Mouse (Mus musculus): ENCODE measurements around the gene Ttll12.

DNA sequence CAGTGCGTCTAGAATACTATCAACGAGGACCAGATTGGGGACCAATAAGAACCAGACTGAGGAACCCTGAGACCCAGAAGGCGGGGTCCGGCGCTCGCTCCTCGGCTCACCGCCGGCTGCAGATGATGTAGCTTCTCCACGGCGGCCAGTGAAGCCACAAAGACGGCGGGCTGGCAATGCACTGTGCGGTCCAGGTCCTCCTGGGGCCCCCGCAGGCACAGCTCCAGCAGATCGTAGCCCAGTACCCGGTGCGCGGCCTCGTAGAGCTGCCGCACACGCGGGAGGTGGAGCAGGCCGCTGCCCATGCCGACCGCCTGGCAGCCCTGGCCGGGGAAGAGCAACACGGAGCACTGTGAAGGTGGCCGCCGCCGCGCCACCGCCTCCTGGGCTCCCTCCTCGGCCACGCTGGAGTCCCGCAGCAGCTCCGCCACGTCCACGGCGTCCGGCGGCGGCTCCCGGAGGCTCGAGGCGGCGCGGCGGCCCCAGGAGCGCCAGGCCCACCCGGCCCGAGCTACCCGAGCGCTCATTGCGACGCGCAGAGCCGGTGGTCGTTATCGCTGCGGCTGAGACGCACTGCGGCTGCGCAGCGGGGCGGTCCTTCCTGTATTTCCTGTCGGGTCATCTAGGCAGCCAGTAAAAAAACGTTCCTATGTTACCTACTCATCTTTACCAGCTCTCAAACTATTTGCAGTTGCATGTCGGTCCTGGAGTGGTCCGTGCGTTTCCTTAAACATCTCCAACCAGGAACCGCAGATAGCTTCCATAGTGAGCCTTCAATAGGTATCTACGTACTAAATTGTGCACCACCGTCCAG, 39.6 kb downstream of the Ttll12 start:
- TF ChIP-seq POLR2A (IDR thresholded peaks at IDR 0.05; ENCODE audit: borderline replicate concordance, extremely low read depth, insufficient read depth, insufficient read length, poor library complexity, severe bottlenecking), result peak; percentile 94
- TF ChIP-seq CTCF (IDR thresholded peaks at IDR 0.05; ENCODE audit: borderline replicate concordance, extremely low read depth, insufficient read depth, insufficient read length), result no peak
